36 mouse cellular contexts compared by ENCODE assay signal in the genomic region with DNA sequence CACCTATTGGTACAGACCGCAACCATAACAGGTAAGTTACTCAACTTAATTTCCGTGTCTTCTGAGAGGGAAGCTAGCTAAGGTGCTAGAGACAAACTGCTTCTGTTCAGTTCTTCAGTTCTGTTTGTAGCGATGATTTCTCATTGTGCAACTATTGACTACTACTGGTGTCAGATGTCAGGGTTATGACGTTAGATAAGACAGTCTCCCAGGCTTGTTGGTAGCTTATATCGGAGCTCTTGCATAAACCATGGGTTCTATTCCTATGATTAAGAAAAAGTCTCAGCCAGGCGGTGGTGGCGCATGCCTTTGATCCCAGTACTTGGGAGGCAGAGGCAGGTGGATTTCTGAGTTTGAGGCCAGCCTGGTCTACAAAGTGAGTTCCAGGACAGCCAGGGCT.
"Had no signal": no experiment of that assay in that cellular context is flagged by ENCODE, and none has a peak within 500 bp of the region (broad histone marks: within the 10 kb centered on the region; RNA-seq: fewer than 3 reads in every experiment).

No protein-coding gene starts in this region.

- DNase-seq: heart, postnatal 10 days; heart, postnatal 14 days; heart, postnatal 36 days; heart, postnatal 4 days; kidney, adult 11 months; kidney, adult 18-20 months; kidney, adult 2 months; kidney, adult 8-10 months; kidney, adult 9 months; kidney, postnatal 10 days; kidney, postnatal 14 days; kidney, postnatal 25 days; kidney, postnatal 36 days; kidney, postnatal 4 days; layer of hippocampus, adult 9-11 months; layer of hippocampus, postnatal 36 days had no signal

- H3K4me1 ChIP-seq: heart, embryonic 10.5 days; heart, embryonic 12.5 days; hindbrain, embryonic 10.5 days; hindbrain, embryonic 12.5 days; hindbrain, embryonic 13.5 days; hindbrain, embryonic 15.5 days; intestine, embryonic 15.5 days; kidney, embryonic 15.5 days had no signal

- H3K9me3 ChIP-seq: heart, embryonic 10.5 days; heart, embryonic 12.5 days; heart, embryonic 13.5 days; heart, embryonic 15.5 days; hindbrain, embryonic 10.5 days; hindbrain, embryonic 12.5 days; hindbrain, embryonic 13.5 days; hindbrain, embryonic 15.5 days; intestine, embryonic 15.5 days; kidney, embryonic 15.5 days had no signal

- ATAC-seq: hindbrain, embryonic 16.5 days; hindbrain, postnatal 0 days; inflammation-experienced regulatory T-cells, adult 6 months; intestine, embryonic 15.5 days; intestine, embryonic 16.5 days; intestine, postnatal 0 days had no signal

- H3K27ac ChIP-seq: heart, embryonic 10.5 days; heart, embryonic 13.5 days; heart, embryonic 15.5 days; hindbrain, embryonic 10.5 days; hindbrain, embryonic 12.5 days; hindbrain, embryonic 13.5 days; hindbrain, embryonic 14.5 days; hindbrain, embryonic 15.5 days; hindbrain, postnatal 0 days; intestine, embryonic 15.5 days; kidney, embryonic 15.5 days; kidney, postnatal 0 days; layer of hippocampus, adult 2 months; left cerebral cortex, adult 2 months had no signal

- H3K9ac ChIP-seq: heart, embryonic 12.5 days; heart, embryonic 13.5 days; heart, embryonic 15.5 days; hindbrain, embryonic 12.5 days; hindbrain, embryonic 13.5 days; hindbrain, embryonic 14.5 days; hindbrain, embryonic 15.5 days; intestine, embryonic 15.5 days; kidney, embryonic 15.5 days had no signal

- H3K4me3 ChIP-seq: heart, embryonic 10.5 days; heart, embryonic 12.5 days; heart, embryonic 13.5 days; heart, embryonic 15.5 days; hindbrain, embryonic 10.5 days; hindbrain, embryonic 12.5 days; hindbrain, embryonic 13.5 days; hindbrain, embryonic 15.5 days; intestine, embryonic 15.5 days; kidney, embryonic 15.5 days; layer of hippocampus, adult 2 months; left cerebral cortex, adult 2 months had no signal

- H3K4me2 ChIP-seq: heart, embryonic 11.5 days; heart, embryonic 12.5 days; heart, embryonic 13.5 days; heart, embryonic 15.5 days; hindbrain, embryonic 12.5 days; hindbrain, embryonic 13.5 days; hindbrain, embryonic 14.5 days; hindbrain, embryonic 15.5 days; intestine, embryonic 15.5 days; kidney, embryonic 15.5 days had no signal

- H3K27me3 ChIP-seq: heart, embryonic 12.5 days; heart, embryonic 13.5 days; heart, embryonic 15.5 days; hindbrain, embryonic 12.5 days; hindbrain, embryonic 13.5 days; hindbrain, embryonic 15.5 days; intestine, embryonic 15.5 days; kidney, embryonic 15.5 days had no signal
